Mouse (Mus musculus) megakaryocyte-erythroid progenitor cell, adult 5-6 weeks (primary cell): ENCODE measurements at regions not wholly inside any gene's neighbourhood (a gene's known extent, or its start where the extent isn't known, plus 50 kb on each side); places are given as distances from the start of the nearest gene placed in this dataset.

Experiments
- ATAC-seq: replicated peaks from 2 replicates; pipeline ENCODE4 v1.8.0; 2016; ENCODE audit warnings: mild to moderate bottlenecking, inconsistent platforms; ENCODE audit not compliant: severe bottlenecking, poor library complexity, low FRiP score, low TSS enrichment

GRCm38 (mm10) chr2:51073040-51073594, 75.8 kb downstream of the Rnd3 start:
- ATAC-seq = no peak

- no peak for ATAC-seq
Observed at GRCm38 (mm10) chr2:51072346-51072885, 76.5 kb downstream of the Rnd3 start.

- no peak for ATAC-seq
Observed at GRCm38 (mm10) chr2:51070902-51071301, 78.0 kb downstream of the Rnd3 start.

- ATAC-seq = no peak
Observed at GRCm38 (mm10) chr2:51066423-51066831, 82.5 kb downstream of the Rnd3 start.

GRCm38 (mm10) chr2:51065821-51066220, 83.1 kb downstream of the Rnd3 start:
- ATAC-seq = no peak

GRCm38 (mm10) chr2:51064821-51065220, 84.1 kb downstream of the Rnd3 start:
- ATAC-seq = no peak

GRCm38 (mm10) chr2:51062049-51062448, 86.9 kb downstream of the Rnd3 start:
- no peak for ATAC-seq

- no peak for ATAC-seq
Observed at GRCm38 (mm10) chr2:51058158-51058557, 90.8 kb downstream of the Rnd3 start.

- ATAC-seq = no peak
Observed at GRCm38 (mm10) chr2:51056141-51056731, 92.7 kb downstream of the Rnd3 start.

GRCm38 (mm10) chr2:51055339-51055738, 93.6 kb downstream of the Rnd3 start:
- no peak for ATAC-seq

GRCm38 (mm10) chr2:51049834-51050170, 99.1 kb downstream of the Rnd3 start:
- ATAC-seq = no peak

- ATAC-seq = no peak
Observed at GRCm38 (mm10) chr2:51049101-51049833, 99.6 kb downstream of the Rnd3 start.

- ATAC-seq = no peak
Observed at GRCm38 (mm10) chr2:51047520-51047919, 101.4 kb downstream of the Rnd3 start.

GRCm38 (mm10) chr2:51045626-51046025, 103.3 kb downstream of the Rnd3 start:
- no peak for ATAC-seq

- no peak for ATAC-seq
Observed at GRCm38 (mm10) chr2:51041101-51041500, 107.8 kb downstream of the Rnd3 start.

- ATAC-seq = no peak
Observed at GRCm38 (mm10) chr2:51038685-51039084, 110.2 kb downstream of the Rnd3 start.

GRCm38 (mm10) chr2:51036995-51037394, 111.9 kb downstream of the Rnd3 start:
- ATAC-seq = no peak

- no peak for ATAC-seq
Observed at GRCm38 (mm10) chr2:51036190-51036755, 112.6 kb downstream of the Rnd3 start.

GRCm38 (mm10) chr2:51033881-51034280, 115.0 kb downstream of the Rnd3 start:
- ATAC-seq = no peak

- no peak for ATAC-seq
Observed at GRCm38 (mm10) chr2:51022479-51022878, 126.4 kb downstream of the Rnd3 start.

GRCm38 (mm10) chr2:51016129-51016402, 132.8 kb downstream of the Rnd3 start:
- ATAC-seq = no peak
